Mouse (Mus musculus): ENCODE measurements at regions not wholly inside any gene's neighbourhood (a gene's known extent, or its start where the extent isn't known, plus 50 kb on each side); places are given as distances from the start of the nearest gene placed in this dataset.

DNA sequence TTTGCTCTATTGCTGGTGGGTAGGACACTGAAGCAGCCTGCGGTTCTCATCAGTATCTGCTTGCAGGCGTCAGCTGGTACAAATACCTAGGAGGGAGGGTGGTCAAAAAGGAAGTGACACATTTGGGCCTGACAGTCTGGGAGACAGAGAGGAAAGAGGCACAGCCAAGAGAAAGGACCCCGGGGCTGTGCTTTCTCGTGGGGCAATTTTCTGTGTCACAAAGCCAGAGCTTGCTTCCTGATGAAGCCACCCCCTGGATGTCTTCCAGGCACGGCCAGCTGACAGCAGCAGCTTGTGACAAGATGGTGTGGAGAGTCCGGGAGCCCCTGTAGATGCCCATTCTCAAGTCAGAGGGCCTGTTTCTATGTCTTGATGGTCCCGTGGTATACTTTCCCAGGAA, 1181.8 kb upstream of the A1bg start:
- TF ChIP-seq SRF (IDR thresholded peaks at IDR 0.05; ENCODE audit: control insufficient read depth, insufficient read length, low read depth) = no peak
- no peak for TF ChIP-seq USF1 (IDR thresholded peaks at IDR 0.05; ENCODE audit: low read depth)
- no peak for TF ChIP-seq MAX (IDR thresholded peaks at IDR 0.05; ENCODE audit: low read depth)
- no peak for TF ChIP-seq MYOD1 (IDR thresholded peaks at IDR 0.05; ENCODE audit: control insufficient read depth in 1 of 3, insufficient read length in 2 of 3, low read depth in 2 of 3)
- no peak for TF ChIP-seq TCF12 (IDR thresholded peaks at IDR 0.05; ENCODE audit: insufficient read depth, poor library complexity, severe bottlenecking)
- TF ChIP-seq POLR2A (IDR thresholded peaks at IDR 0.05; ENCODE audit: insufficient read length, low read depth) = no peak
- no peak for TF ChIP-seq REST (IDR thresholded peaks at IDR 0.05; ENCODE audit: insufficient read depth, insufficient read length)
- TF ChIP-seq MYOG (IDR thresholded peaks at IDR 0.05; ENCODE audit: control insufficient read depth in 1 of 3, insufficient read depth in 1 of 3, insufficient read length in 2 of 3, low read depth in 2 of 3) = no peak
- no peak for TF ChIP-seq E2F4 (IDR thresholded peaks at IDR 0.05; ENCODE audit: insufficient read depth)
- no peak for TF ChIP-seq CEBPB (IDR thresholded peaks at IDR 0.05; ENCODE audit: insufficient read depth, poor library complexity, severe bottlenecking)
- no peak for TF ChIP-seq TCF3 (IDR thresholded peaks at IDR 0.05; ENCODE audit: insufficient read length, low read depth)
- TF ChIP-seq POLR2AphosphoS2 (IDR thresholded peaks at IDR 0.05; ENCODE audit: insufficient read length, low read depth) = no peak
- Histone ChIP-seq H3K4me3 (no peak overlapping the region), H3K27me3 (ENCODE audit: control insufficient read depth, insufficient read depth, insufficient read length) (no peaks in the 10 kb centered on the region), H3K36me3 (ENCODE audit: control insufficient read depth, insufficient read depth) (peaks cover 5% of the 10 kb centered on the region), H3K4me2 (ENCODE audit: low read depth) (no peak overlapping the region), H3K79me2 (ENCODE audit: control insufficient read depth, insufficient read depth) (peaks cover 73% of the 10 kb centered on the region), H3ac (ENCODE audit: control insufficient read depth, insufficient read length) (no peak overlapping the region)

DNA sequence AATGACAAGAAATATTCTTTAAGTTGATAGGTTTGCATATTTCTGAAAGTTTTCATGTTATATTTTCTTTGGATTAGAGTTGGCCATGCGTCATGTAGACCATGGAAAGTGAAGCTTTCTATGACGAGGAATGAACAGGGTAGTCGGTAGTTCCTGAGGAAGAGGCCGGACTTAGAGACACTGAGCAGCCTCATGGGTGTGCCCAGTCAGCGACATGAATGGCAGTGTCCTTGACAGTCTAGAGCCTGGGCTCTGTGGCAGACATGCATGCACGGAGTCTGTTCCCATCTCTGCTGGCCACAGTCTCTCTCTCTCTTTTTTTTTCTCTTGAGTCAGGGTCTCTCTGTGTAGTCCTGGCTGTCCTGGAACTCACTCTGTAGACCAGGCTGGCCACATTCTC, 1176.9 kb upstream of the A1bg start:
- H3K4me2 ChIP-seq (ENCODE audit: low read depth) = no peak overlapping the region
- no peaks in the 10 kb centered on the region for H3K27me3 ChIP-seq (ENCODE audit: control insufficient read depth, insufficient read depth, insufficient read length)

GRCm38 (mm10) chr15:62098791-62099660, 1176.2 kb upstream of the A1bg start:
- Histone ChIP-seq H3K4me3 (no peak overlapping the region), H3K27me3 (ENCODE audit: control insufficient read depth, insufficient read depth, insufficient read length) (no peaks in the 10 kb centered on the region), H3ac (ENCODE audit: control insufficient read depth, insufficient read length) (no peak overlapping the region), H3K36me3 (ENCODE audit: control insufficient read depth, insufficient read depth) (no peaks in the 10 kb centered on the region), H3K79me2 (ENCODE audit: control insufficient read depth, insufficient read depth) (peaks cover 91% of the 10 kb centered on the region), H3K4me2 (ENCODE audit: low read depth) (no peak overlapping the region)
- TF ChIP-seq USF1 (IDR thresholded peaks at IDR 0.05; ENCODE audit: low read depth) (no peak), CEBPB (IDR thresholded peaks at IDR 0.05; ENCODE audit: insufficient read depth, poor library complexity, severe bottlenecking) (no peak), POLR2AphosphoS2 (IDR thresholded peaks at IDR 0.05; ENCODE audit: insufficient read length, low read depth) (no peak), MYOG (IDR thresholded peaks at IDR 0.05; ENCODE audit: control insufficient read depth in 1 of 3, insufficient read depth in 1 of 3, insufficient read length in 2 of 3, low read depth in 2 of 3) (no peak), MAX (IDR thresholded peaks at IDR 0.05; ENCODE audit: low read depth) (no peak), REST (IDR thresholded peaks at IDR 0.05; ENCODE audit: insufficient read depth, insufficient read length) (no peak), TCF12 (IDR thresholded peaks at IDR 0.05; ENCODE audit: insufficient read depth, poor library complexity, severe bottlenecking) (no peak), SRF (IDR thresholded peaks at IDR 0.05; ENCODE audit: control insufficient read depth, insufficient read length, low read depth) (no peak), POLR2A (IDR thresholded peaks at IDR 0.05; ENCODE audit: insufficient read length, low read depth) (no peak), E2F4 (IDR thresholded peaks at IDR 0.05; ENCODE audit: insufficient read depth) (no peak), MYOD1 (IDR thresholded peaks at IDR 0.05; ENCODE audit: control insufficient read depth in 1 of 3, insufficient read length in 2 of 3, low read depth in 2 of 3) (no peak), TCF3 (IDR thresholded peaks at IDR 0.05; ENCODE audit: insufficient read length, low read depth) (no peak)

More for the DNA sequence above, 1176.9 kb upstream of the A1bg start:
- no peaks in the 10 kb centered on the region for H3K36me3 ChIP-seq (ENCODE audit: control insufficient read depth, insufficient read depth)
- H3K79me2 ChIP-seq (ENCODE audit: control insufficient read depth, insufficient read depth) = peaks cover 89% of the 10 kb centered on the region
- no peak for TF ChIP-seq CEBPB (IDR thresholded peaks at IDR 0.05; ENCODE audit: insufficient read depth, poor library complexity, severe bottlenecking)
- TF ChIP-seq MYOD1 (IDR thresholded peaks at IDR 0.05; ENCODE audit: control insufficient read depth in 1 of 3, insufficient read length in 2 of 3, low read depth in 2 of 3) = no peak
- TF ChIP-seq TCF3 (IDR thresholded peaks at IDR 0.05; ENCODE audit: insufficient read length, low read depth) = no peak
- no peak for TF ChIP-seq MYOG (IDR thresholded peaks at IDR 0.05; ENCODE audit: control insufficient read depth in 1 of 3, insufficient read depth in 1 of 3, insufficient read length in 2 of 3, low read depth in 2 of 3)
- TF ChIP-seq E2F4 (IDR thresholded peaks at IDR 0.05; ENCODE audit: insufficient read depth) = no peak
- no peak for TF ChIP-seq SRF (IDR thresholded peaks at IDR 0.05; ENCODE audit: control insufficient read depth, insufficient read length, low read depth)
- no peak for TF ChIP-seq MAX (IDR thresholded peaks at IDR 0.05; ENCODE audit: low read depth)
- TF ChIP-seq REST (IDR thresholded peaks at IDR 0.05; ENCODE audit: insufficient read depth, insufficient read length) = no peak
- no peak for TF ChIP-seq POLR2AphosphoS2 (IDR thresholded peaks at IDR 0.05; ENCODE audit: insufficient read length, low read depth)
- TF ChIP-seq POLR2A (IDR thresholded peaks at IDR 0.05; ENCODE audit: insufficient read length, low read depth) = no peak
- no peak for TF ChIP-seq TCF12 (IDR thresholded peaks at IDR 0.05; ENCODE audit: insufficient read depth, poor library complexity, severe bottlenecking)
- TF ChIP-seq USF1 (IDR thresholded peaks at IDR 0.05; ENCODE audit: low read depth) = no peak
- no peak overlapping the region for H3ac ChIP-seq (ENCODE audit: control insufficient read depth, insufficient read length)
- no peak overlapping the region for H3K4me3 ChIP-seq

DNA sequence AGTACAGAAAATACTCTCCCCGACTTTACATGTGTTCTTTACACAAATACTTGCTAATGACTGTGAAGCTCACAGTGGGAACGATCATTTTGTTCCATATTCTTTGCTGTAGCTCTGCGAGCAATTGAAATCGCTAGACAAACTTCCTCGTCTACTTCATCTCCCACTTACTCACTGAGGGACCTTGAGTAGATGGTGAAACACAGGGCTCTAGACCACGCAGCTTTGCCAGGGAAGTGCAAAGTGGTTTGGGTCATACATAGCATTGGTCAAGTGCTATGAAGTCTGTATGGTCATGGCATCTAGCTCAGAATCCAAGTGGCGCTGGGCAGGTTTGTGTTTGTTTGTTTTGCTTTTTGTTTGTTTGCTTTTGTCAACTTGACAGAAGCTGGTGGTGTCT, 1174.0 kb upstream of the A1bg start:
- no peak overlapping the region for H3ac ChIP-seq (ENCODE audit: control insufficient read depth, insufficient read length)
- peaks cover 94% of the 10 kb centered on the region for H3K79me2 ChIP-seq (ENCODE audit: control insufficient read depth, insufficient read depth)
- no peak overlapping the region for H3K4me2 ChIP-seq (ENCODE audit: low read depth)
- no peak overlapping the region for H3K4me3 ChIP-seq
- no peaks in the 10 kb centered on the region for H3K36me3 ChIP-seq (ENCODE audit: control insufficient read depth, insufficient read depth)
- H3K27me3 ChIP-seq (ENCODE audit: control insufficient read depth, insufficient read depth, insufficient read length) = no peaks in the 10 kb centered on the region
- TF ChIP-seq REST (IDR thresholded peaks at IDR 0.05; ENCODE audit: insufficient read depth, insufficient read length) (no peak), MYOG (IDR thresholded peaks at IDR 0.05; ENCODE audit: control insufficient read depth in 1 of 3, insufficient read depth in 1 of 3, insufficient read length in 2 of 3, low read depth in 2 of 3) (no peak), TCF3 (IDR thresholded peaks at IDR 0.05; ENCODE audit: insufficient read length, low read depth) (no peak), CEBPB (IDR thresholded peaks at IDR 0.05; ENCODE audit: insufficient read depth, poor library complexity, severe bottlenecking) (no peak), TCF12 (IDR thresholded peaks at IDR 0.05; ENCODE audit: insufficient read depth, poor library complexity, severe bottlenecking) (no peak)
